Mouse (Mus musculus): Measurements from ENCODE around the gene Smco3. TPM values are rescaled to one million over a fixed set of nuclear protein-coding genes. Genes with fewer than 3 reads are reported as not detected.
"Not testable (repeated sequence)": the region's sequence is repeated elsewhere in the genome, so short reads cannot be mapped to it uniquely, and the experiment has no call there.

The Smco3 gene
- polyA plus RNA-seq, 1 experiment from 2014 or later, result 0.63 TPM

- H3K4me1 ChIP-seq (replicated peaks; ENCODE audit: control insufficient read depth, insufficient read depth), result no peaks in the 10 kb centered on the region
- no peaks in the 10 kb centered on the region for H3K9me3 ChIP-seq (ENCODE audit: control insufficient read depth, low read length)
- H3K4me2 ChIP-seq (replicated peaks; ENCODE audit: low read depth), result peak overlapping the region; percentile 96
- ATAC-seq (ENCODE audit: low FRiP score, low TSS enrichment), result no peak
- H3K4me3 ChIP-seq (ENCODE audit: low read depth, low read length), result peak overlapping the region; percentile 80
- H3K27me3 ChIP-seq (ENCODE audit: control insufficient read depth, insufficient read depth, low read length), result no peaks in the 10 kb centered on the region
- peak overlapping the region; percentile 100 for H3K27ac ChIP-seq (replicated peaks)
- TF ChIP-seq CTCF (IDR thresholded peaks at IDR 0.05; ENCODE audit: low read depth) (no peak), EP300 (optimal IDR thresholded peaks at IDR 0.05) (no peak)
- WGBS, result 19% methylated on average over 9 of the region's 9 CpGs
- H3K9ac ChIP-seq (ENCODE audit: low read length), result no peak overlapping the region; the same call in 1 of the 2 replicates
- DNase-seq (ENCODE audit: low spot score), result no peak
- H3K36me3 ChIP-seq (ENCODE audit: control insufficient read depth, insufficient read depth, low read length), result no peaks in the 10 kb centered on the region
Measured at GRCm38 (mm10) chr6:136804705-136805408, 30.4 kb downstream of the Smco3 start.

DNA sequence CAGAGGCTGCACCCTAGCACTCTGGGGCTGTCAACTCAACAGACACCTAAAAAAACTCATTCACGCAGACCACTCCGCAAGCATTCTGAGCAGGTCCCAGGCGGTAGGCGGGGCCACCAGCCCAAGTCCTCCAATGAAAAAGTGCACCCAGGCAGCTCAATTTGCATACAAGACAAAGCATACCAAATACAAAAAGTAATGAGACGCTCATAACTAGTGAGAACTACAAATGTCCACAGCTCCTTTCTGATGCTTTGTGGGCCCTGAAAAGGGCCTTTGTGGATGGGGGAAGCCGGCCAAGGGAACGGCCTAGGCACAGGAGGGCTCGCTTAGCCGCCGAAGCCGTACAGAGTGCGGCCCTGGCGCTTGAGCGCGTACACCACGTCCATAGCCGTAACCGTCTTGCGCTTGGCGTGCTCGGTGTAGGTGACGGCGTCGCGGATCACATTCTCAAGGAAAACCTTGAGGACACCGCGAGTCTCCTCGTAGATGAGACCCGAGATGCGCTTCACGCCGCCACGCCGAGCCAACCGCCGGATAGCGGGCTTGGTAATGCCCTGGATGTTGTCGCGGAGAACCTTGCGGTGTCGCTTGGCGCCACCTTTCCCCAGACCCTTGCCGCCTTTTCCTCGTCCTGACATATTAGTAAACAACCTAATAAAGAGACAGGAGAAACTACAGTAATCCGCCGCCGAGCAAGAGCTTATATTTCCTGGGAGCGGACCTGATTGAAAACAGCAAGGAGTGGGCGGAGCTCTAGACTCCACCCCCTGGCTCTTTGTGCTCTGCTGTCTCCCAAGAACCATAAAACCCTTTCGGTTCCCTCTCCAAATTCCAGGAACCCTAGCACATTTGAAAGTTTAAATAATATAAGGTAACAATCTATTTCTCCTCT lies 31.3 kb downstream of the Smco3 start, which contains the start of gene Hist4h4:
Gene Hist4h4, minus strand, starts transcription at position 677 of the 895 bp plus-strand sequence.
- Histone ChIP-seq H3K4me3 (ENCODE audit: low read depth, low read length) (peak within 1 kb of the TSS; percentile 80), H3K9ac (ENCODE audit: low read length) (peak within 1 kb of the TSS; percentile 94), H3K4me2 (replicated peaks; ENCODE audit: low read depth) (peak within 1 kb of the TSS; percentile 96), H3K4me1 (replicated peaks; ENCODE audit: control insufficient read depth, insufficient read depth) (no peaks in the 10 kb centered on the region), H3K27ac (replicated peaks) (peak within 1 kb of the TSS; percentile 100), H3K27me3 (ENCODE audit: control insufficient read depth, insufficient read depth, low read length) (no peaks in the 10 kb centered on the region), H3K36me3 (ENCODE audit: control insufficient read depth, insufficient read depth, low read length) (no peaks in the 10 kb centered on the region), H3K9me3 (ENCODE audit: control insufficient read depth, low read length) (no peaks in the 10 kb centered on the region)
- DNase-seq (ENCODE audit: low spot score) (peak; percentile 90), ATAC-seq (ENCODE audit: low FRiP score, low TSS enrichment) (peak; percentile 41)
- TF ChIP-seq EP300 (optimal IDR thresholded peaks at IDR 0.05), result peak; percentile 83
- TF ChIP-seq CTCF (IDR thresholded peaks at IDR 0.05; ENCODE audit: low read depth), result no peak
- under 1% methylated on average over 50 of the region's 50 CpGs for WGBS

DNA sequence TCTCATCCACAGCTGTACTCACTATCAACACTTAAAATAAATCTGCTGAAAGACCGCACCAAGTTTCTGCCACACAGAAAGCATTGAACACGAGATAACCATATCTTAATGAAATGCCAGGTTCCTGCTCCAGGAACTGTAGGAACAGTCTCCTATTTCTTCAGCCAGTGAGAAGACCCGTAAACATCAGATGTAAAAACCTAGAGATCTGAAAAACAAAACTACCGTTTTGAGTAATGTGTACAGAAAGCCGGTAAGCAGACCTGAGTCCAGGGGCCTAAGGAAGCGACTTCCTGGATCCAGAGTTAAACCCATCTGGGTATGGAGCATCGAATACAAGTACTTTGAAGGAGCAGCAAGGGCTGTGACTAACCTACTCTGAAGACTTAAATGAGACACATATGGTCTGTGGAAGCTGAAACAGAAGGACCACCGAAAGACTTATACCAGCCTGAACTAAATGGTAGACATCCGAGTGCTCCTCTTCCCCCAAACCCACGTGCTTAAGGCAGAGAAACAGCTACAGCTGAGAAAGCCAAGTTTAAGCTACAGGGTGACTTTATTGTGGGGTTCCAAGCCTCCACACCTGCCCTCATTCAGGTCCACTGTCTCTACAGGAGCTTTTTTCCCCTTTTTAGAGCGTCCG lies 32.0 kb downstream of the Smco3 start:
- Histone ChIP-seq H3K4me3 (ENCODE audit: low read depth, low read length) (peak overlapping the region; percentile 80), H3K27ac (replicated peaks) (peak overlapping the region; percentile 100), H3K4me1 (replicated peaks; ENCODE audit: control insufficient read depth, insufficient read depth) (no peaks in the 10 kb centered on the region), H3K9ac (ENCODE audit: low read length) (peak overlapping the region; percentile 94), H3K27me3 (ENCODE audit: control insufficient read depth, insufficient read depth, low read length) (no peaks in the 10 kb centered on the region), H3K4me2 (replicated peaks; ENCODE audit: low read depth) (peak overlapping the region; percentile 96), H3K9me3 (ENCODE audit: control insufficient read depth, low read length) (no peaks in the 10 kb centered on the region), H3K36me3 (ENCODE audit: control insufficient read depth, insufficient read depth, low read length) (no peaks in the 10 kb centered on the region)
- WGBS, result 14% methylated on average over 12 of the region's 12 CpGs
- DNase-seq (ENCODE audit: low spot score) (no peak), ATAC-seq (ENCODE audit: low FRiP score, low TSS enrichment) (no peak)
- TF ChIP-seq EP300 (optimal IDR thresholded peaks at IDR 0.05) (no peak), CTCF (IDR thresholded peaks at IDR 0.05; ENCODE audit: low read depth) (no peak)

- no peak for TF ChIP-seq EP300 (optimal IDR thresholded peaks at IDR 0.05)
- no peak for TF ChIP-seq CTCF (IDR thresholded peaks at IDR 0.05; ENCODE audit: low read depth)
Measured at GRCm38 (mm10) chr6:136801274-136801673, 34.0 kb downstream of the Smco3 start.

DNA sequence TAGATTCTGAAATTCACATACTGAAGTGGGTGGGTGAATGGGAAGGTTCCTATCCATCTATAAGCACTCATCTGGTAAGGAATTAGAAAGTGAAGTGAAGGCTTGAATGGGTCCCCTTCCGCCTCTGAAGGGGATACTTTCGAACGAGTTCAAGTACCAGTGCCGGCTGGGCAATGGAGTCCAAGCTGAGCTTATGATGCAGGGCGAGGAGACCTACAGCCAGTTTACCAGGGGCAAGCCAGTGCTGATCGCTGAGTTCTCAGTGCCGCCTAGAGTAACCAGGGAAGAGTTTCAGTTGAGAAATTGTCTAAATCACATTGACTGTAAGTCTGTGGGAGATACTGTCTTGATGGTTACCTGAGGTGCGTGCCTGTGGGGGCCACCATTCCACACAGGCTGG lies 34.5 kb downstream of the Smco3 start:
- Histone ChIP-seq H3K27me3 (ENCODE audit: control insufficient read depth, insufficient read depth, low read length) (no peaks in the 10 kb centered on the region), H3K4me2 (replicated peaks; ENCODE audit: low read depth) (no peak overlapping the region), H3K9me3 (ENCODE audit: control insufficient read depth, low read length) (no peaks in the 10 kb centered on the region), H3K9ac (ENCODE audit: low read length) (no peak overlapping the region), H3K4me1 (replicated peaks; ENCODE audit: control insufficient read depth, insufficient read depth) (no peaks in the 10 kb centered on the region), H3K27ac (replicated peaks) (no peak overlapping the region), H3K36me3 (ENCODE audit: control insufficient read depth, insufficient read depth, low read length) (no peaks in the 10 kb centered on the region), H3K4me3 (ENCODE audit: low read depth, low read length) (no peak overlapping the region)
- no peak for ATAC-seq (ENCODE audit: low FRiP score, low TSS enrichment)
- 87% methylated on average over 8 of the region's 8 CpGs for WGBS
- TF ChIP-seq CTCF (IDR thresholded peaks at IDR 0.05; ENCODE audit: low read depth) (no peak), EP300 (optimal IDR thresholded peaks at IDR 0.05) (no peak)
- no peak for DNase-seq (ENCODE audit: low spot score)

More at GRCm38 (mm10) chr6:136801274-136801673, 34.0 kb downstream of the Smco3 start:
- no peaks in the 10 kb centered on the region for H3K36me3 ChIP-seq (ENCODE audit: control insufficient read depth, insufficient read depth, low read length)
- H3K27ac ChIP-seq (replicated peaks), result no peak overlapping the region
- H3K9me3 ChIP-seq (ENCODE audit: control insufficient read depth, low read length), result no peaks in the 10 kb centered on the region
- ATAC-seq (ENCODE audit: low FRiP score, low TSS enrichment) (no peak), DNase-seq (ENCODE audit: low spot score) (no peak)
- no peak overlapping the region for H3K4me2 ChIP-seq (replicated peaks; ENCODE audit: low read depth)
- no peaks in the 10 kb centered on the region for H3K27me3 ChIP-seq (ENCODE audit: control insufficient read depth, insufficient read depth, low read length)
- no peaks in the 10 kb centered on the region for H3K4me1 ChIP-seq (replicated peaks; ENCODE audit: control insufficient read depth, insufficient read depth)
- WGBS, result 60% methylated on average over 6 of the region's 6 CpGs
- no peak overlapping the region for H3K4me3 ChIP-seq (ENCODE audit: low read depth, low read length)
- no peak overlapping the region for H3K9ac ChIP-seq (ENCODE audit: low read length)

GRCm38 (mm10) chr6:136797874-136798693 lies 37.2 kb downstream of the Smco3 start:
- H3K27me3 ChIP-seq (ENCODE audit: control insufficient read depth, insufficient read depth, low read length); H3K4me1 ChIP-seq (replicated peaks; ENCODE audit: control insufficient read depth, insufficient read depth); H3K4me2 ChIP-seq (replicated peaks; ENCODE audit: low read depth); H3K27ac ChIP-seq (replicated peaks); H3K36me3 ChIP-seq (ENCODE audit: control insufficient read depth, insufficient read depth, low read length); H3K9me3 ChIP-seq (ENCODE audit: control insufficient read depth, low read length); H3K9ac ChIP-seq (ENCODE audit: low read length); H3K4me3 ChIP-seq (ENCODE audit: low read depth, low read length); DNase-seq (ENCODE audit: low spot score): not testable (repeated sequence)
- 78% methylated on average over 3 of the region's 3 CpGs for WGBS
- 0 out of 2 replicates have a peak, but pooled peaks have one; percentile 24 for ATAC-seq (ENCODE audit: low FRiP score, low TSS enrichment)
